Mouse (Mus musculus) heart, embryonic 16.5 days (tissue): ENCODE measurements around the gene Dgki. TPM values are rescaled to one million over a fixed set of nuclear protein-coding genes. Genes with fewer than 3 reads are reported as not detected.

Experiments
- ATAC-seq: fragments of 200-750 bp; cut with Nextera tagmentation; replicated peaks from 2 replicates; pipeline ENCODE4 v1.8.0; 2017; ENCODE audit warnings: moderate number of reproducible peaks; ENCODE audit not compliant: insufficient read depth, low FRiP score; ENCODE audit errors: extremely low read depth
- H3K27ac ChIP-seq: fragments of 300-500 bp; sonication (generic); 2 replicates; pipeline ENCODE4 v1.5.1; 2014; ENCODE audit warnings: mild to moderate bottlenecking, low read length, control low read depth, moderate library complexity
- H3K27me3 ChIP-seq: fragments of 300-500 bp; sonication (generic); 2 replicates; pipeline ENCODE4 v1.6.1; 2014; ENCODE audit warnings: low read length, mixed read lengths; ENCODE audit not compliant: control insufficient read depth, insufficient read depth
- H3K36me3 ChIP-seq: fragments of 300-500 bp; sonication (generic); 2 replicates; pipeline ENCODE4 v1.6.1; 2014; ENCODE audit not compliant: control insufficient read depth, insufficient read depth
- H3K4me1 ChIP-seq: fragments of 300-500 bp; sonication (generic); 2 replicates; pipeline ENCODE4 v1.6.1; 2014; ENCODE audit warnings: low read length, mixed read lengths; ENCODE audit not compliant: control insufficient read depth, insufficient read depth
- H3K4me2 ChIP-seq: fragments of 300-500 bp; sonication (generic); 2 replicates; pipeline ENCODE4 v1.6.1; 2014; ENCODE audit warnings: low read depth, mild to moderate bottlenecking, control low read depth, low read length
- H3K4me3 ChIP-seq: fragments of 300-500 bp; sonication (generic); 2 replicates; pipeline ENCODE4 v1.5.1; 2014; ENCODE audit warnings: mild to moderate bottlenecking, control low read depth, low read length
- H3K9ac ChIP-seq: fragments of 300-500 bp; sonication (generic); 2 replicates; pipeline ENCODE4 v1.6.1; 2014; ENCODE audit warnings: low read length, control low read depth
- H3K9me3 ChIP-seq: fragments of 300-500 bp; sonication (generic); replicated peaks from 2 replicates; pipeline ENCODE4 v1.6.1; 2016; ENCODE audit warnings: low read length; ENCODE audit not compliant: control insufficient read depth
- whole genome bisulfite sequencing: fragments of 180-500 bp; shearing (Covaris S2); extraction: QIAGEN DNeasy Blood & Tissue Kit; methylation state at CpG from one replicate; pipeline ENCODE4 v1.1.7; 2014; 5-methylcytosine and 5-hydroxymethylcytosine counted together
- polyA plus RNA-seq: library from polyadenylated mRNA; unstranded; fragments of >200 nt; fragmentation: Nextera tagmentation; extraction: Ambion mirVana; gene quantifications from 2 replicates; pipeline ENCODE4 v1.2.1, GENCODE M21; 2015

The Dgki gene
- polyA plus RNA-seq, 1 experiment from 2014 or later = 0.47 TPM

DNA sequence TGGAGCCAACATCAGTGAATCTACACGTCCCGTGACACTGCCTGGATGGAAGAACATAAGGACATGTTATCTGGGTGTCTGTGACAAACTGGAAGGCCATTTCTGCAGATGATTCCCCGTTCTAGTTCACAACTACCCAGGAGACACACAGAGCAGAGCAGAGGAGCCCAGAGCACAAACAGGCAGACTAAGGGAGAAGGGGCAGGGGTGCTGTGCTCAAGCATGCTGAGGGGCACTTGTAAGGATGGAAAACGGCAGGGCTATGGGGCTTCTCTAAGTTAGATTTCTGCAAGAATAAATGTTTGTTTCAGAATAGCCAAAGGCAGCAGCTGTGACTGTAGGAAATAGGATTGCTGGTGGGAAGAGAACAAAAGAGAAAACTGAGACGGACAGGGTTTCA lies 408.2 kb downstream of the Dgki start:
- Histone ChIP-seq H3K27ac (no peak overlapping the region), H3K9ac (no peak overlapping the region), H3K36me3 (no peaks in the 10 kb centered on the region), H3K4me3 (no peak overlapping the region), H3K27me3 (no peaks in the 10 kb centered on the region), H3K9me3 (no peaks in the 10 kb centered on the region), H3K4me1 (peaks cover 4% of the 10 kb centered on the region), H3K4me2 (no peak overlapping the region)
- 68% methylated on average over 5 of the region's 5 CpGs for WGBS
- no peak for ATAC-seq

DNA sequence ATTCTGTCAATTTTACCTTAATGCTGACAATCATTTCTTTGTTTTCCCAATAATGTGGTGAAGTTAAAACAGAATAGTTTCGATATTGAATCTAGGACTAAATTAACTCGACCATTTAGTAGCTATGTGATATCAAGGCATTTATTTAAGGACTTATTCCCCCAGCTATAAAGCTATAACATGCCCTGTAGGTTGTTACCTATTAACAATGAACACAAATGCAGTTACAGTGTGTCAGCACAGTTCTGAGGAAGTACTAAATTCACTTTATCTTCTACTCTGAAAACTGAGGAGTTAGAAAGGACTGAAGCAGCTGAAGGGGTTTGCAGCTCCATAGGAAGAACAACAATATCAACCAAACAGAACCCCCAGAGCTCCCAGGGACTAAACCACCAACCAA lies 409.2 kb downstream of the Dgki start:
- Histone ChIP-seq H3K27ac (peak overlapping the region; percentile 46), H3K4me1 (no peaks in the 10 kb centered on the region), H3K36me3 (no peaks in the 10 kb centered on the region), H3K4me2 (no peak overlapping the region), H3K27me3 (no peaks in the 10 kb centered on the region), H3K9ac (no peak overlapping the region), H3K4me3 (no peak overlapping the region), H3K9me3 (no peaks in the 10 kb centered on the region)
- ATAC-seq = no peak
- WGBS = 59% methylated on average over 2 of the region's 2 CpGs

DNA sequence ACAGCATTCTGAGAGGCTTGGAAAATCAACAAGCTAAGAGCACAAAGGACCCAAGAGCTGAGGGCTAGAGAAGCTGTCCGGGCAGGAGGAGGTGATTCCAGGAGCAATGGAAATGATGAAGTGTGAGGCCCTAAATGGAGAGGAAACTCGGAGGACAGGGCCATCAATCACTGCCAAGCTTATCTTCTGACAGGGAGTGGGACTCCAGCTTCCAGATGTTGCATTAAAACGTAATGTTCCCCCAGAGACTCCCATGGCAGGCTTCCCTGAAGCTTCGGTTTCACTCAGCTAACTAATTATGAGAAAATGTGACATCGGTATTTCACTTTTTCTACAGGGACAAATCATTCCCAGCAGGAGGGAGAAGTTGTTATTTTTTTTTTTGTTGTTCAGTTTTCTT lies 409.7 kb downstream of the Dgki start:
- H3K4me1 ChIP-seq = no peaks in the 10 kb centered on the region
- H3K9me3 ChIP-seq = no peaks in the 10 kb centered on the region
- no peak overlapping the region for H3K4me2 ChIP-seq
- no peaks in the 10 kb centered on the region for H3K36me3 ChIP-seq
- no peaks in the 10 kb centered on the region for H3K27me3 ChIP-seq
- 19% methylated on average over 5 of the region's 5 CpGs for WGBS
- no peak overlapping the region for H3K9ac ChIP-seq
- H3K4me3 ChIP-seq = no peak overlapping the region
- ATAC-seq = peak; percentile 65
- no peak overlapping the region for H3K27ac ChIP-seq

DNA sequence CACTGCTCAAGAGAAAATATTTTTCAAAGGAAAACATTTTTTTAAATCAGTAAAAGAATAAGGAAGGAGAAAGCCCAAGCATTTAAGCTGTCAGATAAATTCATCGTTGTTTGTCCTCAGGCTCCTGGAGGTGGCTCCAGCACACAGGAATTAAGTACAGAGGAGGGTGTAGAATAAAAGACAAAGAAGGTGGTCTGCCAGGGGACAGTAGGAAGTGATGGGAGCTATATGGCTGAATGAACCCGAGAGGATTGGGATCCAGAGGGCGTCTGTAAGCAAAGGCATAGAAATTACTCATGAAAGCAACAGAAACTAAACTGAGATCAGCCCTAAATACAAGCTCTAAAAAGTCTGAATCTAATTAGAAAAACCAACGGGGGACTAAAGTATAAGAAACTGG lies 418.7 kb downstream of the Dgki start:
- no peak overlapping the region for H3K27ac ChIP-seq
- ATAC-seq = no peak
- 67% methylated on average over 4 of the region's 4 CpGs for WGBS
- no peak overlapping the region for H3K4me2 ChIP-seq
- H3K9me3 ChIP-seq = no peaks in the 10 kb centered on the region
- 0 out of 2 replicates have a peak, but pooled peaks cover 3% of the 10 kb centered on the region for H3K4me1 ChIP-seq
- no peaks in the 10 kb centered on the region for H3K27me3 ChIP-seq
- H3K9ac ChIP-seq = no peak overlapping the region
- H3K4me3 ChIP-seq = no peak overlapping the region
- no peaks in the 10 kb centered on the region for H3K36me3 ChIP-seq

DNA sequence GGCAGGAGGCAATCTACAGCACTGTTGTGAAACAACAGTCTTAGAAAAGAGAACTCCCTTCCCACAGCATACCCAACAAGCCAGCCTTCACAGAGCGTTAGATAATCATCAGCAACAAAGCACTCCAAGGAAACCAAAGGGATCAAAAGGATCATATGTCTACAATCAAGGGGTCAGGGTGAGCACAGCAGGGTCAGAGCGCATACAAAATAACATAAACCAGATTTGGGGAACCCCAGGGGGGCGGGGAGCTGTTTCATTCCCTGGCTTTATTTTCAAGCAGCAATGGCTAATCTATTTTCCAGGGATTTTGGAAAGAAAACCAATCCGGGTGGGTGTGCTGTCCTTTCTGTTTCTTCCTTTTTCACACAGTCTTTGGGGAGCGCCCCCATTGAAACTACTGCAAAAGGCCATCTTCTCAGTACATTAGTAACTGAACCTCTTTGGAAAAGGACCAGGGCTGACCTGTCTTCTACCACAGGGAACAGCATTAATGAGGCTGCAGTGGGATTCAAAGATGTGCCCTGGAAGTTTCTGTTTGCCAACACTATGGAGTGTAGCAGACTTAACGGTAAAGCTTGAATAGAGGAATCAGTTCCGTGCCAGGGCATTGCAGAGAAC lies 419.2 kb downstream of the Dgki start:
- ATAC-seq = no peak

DNA sequence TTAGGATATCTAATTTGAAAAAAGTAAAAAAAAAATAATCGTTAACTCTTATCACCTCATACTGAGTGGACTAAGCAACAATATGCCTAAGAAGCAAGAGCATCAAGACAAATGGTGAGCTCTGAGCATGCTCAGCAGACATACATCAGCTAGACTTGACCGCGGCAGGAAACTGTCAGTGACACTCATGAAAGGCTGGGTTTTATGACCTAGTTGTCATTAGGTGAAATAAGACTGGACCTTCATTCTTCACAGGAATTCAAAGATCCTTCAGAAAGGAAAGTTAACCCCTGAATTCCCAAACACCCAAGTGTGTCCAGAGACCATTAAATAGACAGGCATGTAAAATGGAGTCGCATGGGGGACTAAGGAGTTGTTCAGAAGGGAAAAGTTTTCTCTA lies 422.6 kb downstream of the Dgki start:
- Histone ChIP-seq H3K27ac (no peak overlapping the region), H3K4me2 (no peak overlapping the region), H3K36me3 (no peaks in the 10 kb centered on the region), H3K4me3 (no peak overlapping the region), H3K9me3 (no peaks in the 10 kb centered on the region), H3K27me3 (no peaks in the 10 kb centered on the region), H3K4me1 (peaks cover 5% of the 10 kb centered on the region; the same call in 1 of the 2 replicates), H3K9ac (no peak overlapping the region)
- ATAC-seq = no peak
- WGBS = 68% methylated on average over 4 of the region's 4 CpGs

More for the DNA sequence above, 419.2 kb downstream of the Dgki start:
- no peak overlapping the region for H3K27ac ChIP-seq
- H3K9ac ChIP-seq = no peak overlapping the region
- H3K9me3 ChIP-seq = no peaks in the 10 kb centered on the region
- H3K4me2 ChIP-seq = no peak overlapping the region
- WGBS = 67% methylated on average over 7 of the region's 7 CpGs
- no peak overlapping the region for H3K4me3 ChIP-seq
- H3K4me1 ChIP-seq = 0 out of 2 replicates have a peak, but pooled peaks cover 3% of the 10 kb centered on the region
- H3K27me3 ChIP-seq = no peaks in the 10 kb centered on the region
- H3K36me3 ChIP-seq = no peaks in the 10 kb centered on the region

DNA sequence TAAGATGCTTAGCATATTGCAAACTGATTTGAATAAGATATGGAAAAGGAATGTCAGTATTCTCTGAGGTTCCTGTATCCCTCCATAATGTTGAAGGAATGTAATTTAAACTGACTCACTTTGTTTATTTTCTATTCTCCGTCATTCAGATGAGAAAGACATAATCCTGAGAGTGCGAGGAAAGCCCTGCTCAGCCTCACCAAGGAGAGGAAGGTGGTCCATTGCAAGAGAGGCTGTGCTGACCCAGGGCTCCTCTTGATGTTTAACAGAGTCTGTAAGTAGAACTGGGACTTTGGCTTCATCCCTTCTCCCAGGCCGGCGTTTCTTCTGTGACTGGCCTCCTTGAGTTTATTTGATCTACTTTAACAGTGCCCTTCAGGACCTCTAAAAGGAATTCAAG lies 423.6 kb downstream of the Dgki start:
- no peak overlapping the region for H3K4me3 ChIP-seq
- H3K9ac ChIP-seq = no peak overlapping the region
- H3K9me3 ChIP-seq = no peaks in the 10 kb centered on the region
- no peaks in the 10 kb centered on the region for H3K36me3 ChIP-seq
- 54% methylated on average over 4 of the region's 4 CpGs for WGBS
- H3K4me2 ChIP-seq = no peak overlapping the region
- H3K27ac ChIP-seq = 0 out of 2 replicates have a peak overlapping the region, but pooled peaks have one; percentile 2
- H3K27me3 ChIP-seq = no peaks in the 10 kb centered on the region
- peaks cover 5% of the 10 kb centered on the region; the same call in 1 of the 2 replicates for H3K4me1 ChIP-seq
- no peak for ATAC-seq

DNA sequence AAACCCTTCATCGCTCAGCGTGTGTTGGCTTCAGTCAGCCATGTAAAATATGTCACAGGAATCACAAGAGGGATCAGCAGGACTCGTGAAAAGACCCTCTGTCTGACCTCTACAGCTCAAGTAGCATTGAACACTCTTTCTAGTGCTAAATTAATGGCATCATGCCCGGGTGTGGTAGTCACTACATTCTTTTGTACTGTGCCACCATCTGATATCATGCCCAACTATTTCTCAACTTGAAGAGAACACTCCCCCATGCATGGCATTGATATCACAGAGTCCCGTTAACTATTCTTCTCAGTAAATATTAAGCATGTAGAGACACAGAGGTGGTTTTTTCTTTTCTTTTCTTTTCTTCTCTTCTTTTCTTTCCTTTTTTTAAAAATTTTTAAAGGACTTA lies 424.1 kb downstream of the Dgki start:
- 42% methylated on average over 5 of the region's 5 CpGs for WGBS
- no peak overlapping the region for H3K4me2 ChIP-seq
- no peaks in the 10 kb centered on the region for H3K9me3 ChIP-seq
- H3K4me1 ChIP-seq = peaks cover 5% of the 10 kb centered on the region; the same call in 1 of the 2 replicates
- no peak overlapping the region for H3K4me3 ChIP-seq
- H3K36me3 ChIP-seq = no peaks in the 10 kb centered on the region
- H3K27ac ChIP-seq = no peak overlapping the region
- peak; percentile 67; the same call in 1 of the 2 replicates for ATAC-seq
- H3K9ac ChIP-seq = no peak overlapping the region
- H3K27me3 ChIP-seq = no peaks in the 10 kb centered on the region

DNA sequence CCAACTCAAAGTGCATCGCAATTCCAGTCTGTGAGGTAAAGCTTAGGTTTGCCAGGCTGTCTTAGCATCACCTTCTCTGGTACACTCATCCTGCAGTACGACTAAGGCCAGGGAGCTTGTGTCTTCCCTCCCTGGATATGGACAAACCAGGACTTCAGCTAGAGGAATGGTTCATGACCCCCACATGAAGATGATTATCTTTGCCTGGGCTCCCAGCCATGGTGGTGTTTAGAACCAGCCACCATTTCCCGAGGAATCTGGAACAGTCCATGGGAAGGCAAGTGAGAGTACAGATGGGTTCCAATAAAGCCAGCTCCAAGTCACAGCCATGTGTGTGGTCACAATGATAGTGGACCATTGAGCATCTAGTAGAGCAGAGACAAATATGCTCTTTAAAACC lies 427.1 kb downstream of the Dgki start:
- H3K4me3 ChIP-seq = no peak overlapping the region
- no peak for ATAC-seq
- H3K27ac ChIP-seq = no peak overlapping the region
- 82% methylated on average over 3 of the region's 3 CpGs for WGBS
- no peaks in the 10 kb centered on the region for H3K36me3 ChIP-seq
- no peak overlapping the region for H3K4me2 ChIP-seq
- H3K27me3 ChIP-seq = no peaks in the 10 kb centered on the region
- H3K4me1 ChIP-seq = peaks cover 10% of the 10 kb centered on the region
- no peaks in the 10 kb centered on the region for H3K9me3 ChIP-seq
- H3K9ac ChIP-seq = no peak overlapping the region
